Mouse (Mus musculus) c-Kit-positive CD71-positive TER-119-positive erythroid progenitor cells, embryonic 14.5 days (primary cell): ENCODE data around the gene Dguok.

Experiments used
- DNase-seq: peaks from one replicate; pipeline ENCODE4 v3.0.0-alpha.2; 2013; ENCODE audit warnings: low spot score

Gene Dguok

DNA sequence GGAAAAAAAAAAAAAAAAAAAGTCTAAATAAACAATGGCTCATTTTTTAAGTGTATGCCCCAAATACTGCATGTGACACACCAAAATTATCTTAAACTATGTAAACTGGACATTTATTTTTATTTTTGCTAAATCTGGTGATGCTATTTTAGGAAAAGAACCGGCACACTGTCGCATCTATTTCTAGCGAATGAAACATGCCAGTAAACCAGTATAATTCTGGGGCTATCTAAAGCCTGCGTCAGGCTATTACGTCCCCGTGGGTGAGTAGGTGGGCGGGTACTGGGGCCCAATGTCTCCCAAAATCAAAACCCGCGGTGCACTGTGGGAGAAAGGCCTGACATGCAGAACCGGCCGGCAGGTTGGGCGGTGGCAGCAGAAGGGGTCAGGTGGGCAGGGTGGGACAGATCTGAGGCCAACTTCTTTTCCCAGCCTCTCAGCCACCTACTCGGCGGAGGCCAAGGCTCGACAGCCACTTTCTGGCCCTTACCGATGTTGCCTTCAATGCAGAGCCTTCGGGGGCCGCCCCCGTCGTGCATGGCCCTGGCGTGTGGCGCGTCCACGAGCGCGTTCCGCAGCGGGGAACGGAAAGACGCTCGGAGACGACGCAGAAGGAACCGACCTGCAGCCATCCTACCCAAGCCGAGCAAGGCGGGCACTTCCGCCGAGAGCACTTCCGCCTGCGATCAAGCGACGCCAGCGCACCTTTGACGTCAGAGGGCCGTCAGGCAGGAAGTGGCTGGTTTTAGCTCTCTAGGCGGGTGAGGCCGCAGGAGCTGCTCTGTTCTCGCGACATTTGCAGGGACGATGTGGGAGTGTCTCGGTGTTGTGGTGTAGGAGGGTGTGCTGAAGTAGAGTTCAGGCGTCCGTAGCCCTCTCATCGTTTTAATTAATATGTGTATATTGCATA lies at the start of gene Dguok:
Gene Dguok (minus strand): TSS at position 712 of the 910 bp plus-strand sequence.
- peak; percentile 98 for DNase-seq

DNA sequence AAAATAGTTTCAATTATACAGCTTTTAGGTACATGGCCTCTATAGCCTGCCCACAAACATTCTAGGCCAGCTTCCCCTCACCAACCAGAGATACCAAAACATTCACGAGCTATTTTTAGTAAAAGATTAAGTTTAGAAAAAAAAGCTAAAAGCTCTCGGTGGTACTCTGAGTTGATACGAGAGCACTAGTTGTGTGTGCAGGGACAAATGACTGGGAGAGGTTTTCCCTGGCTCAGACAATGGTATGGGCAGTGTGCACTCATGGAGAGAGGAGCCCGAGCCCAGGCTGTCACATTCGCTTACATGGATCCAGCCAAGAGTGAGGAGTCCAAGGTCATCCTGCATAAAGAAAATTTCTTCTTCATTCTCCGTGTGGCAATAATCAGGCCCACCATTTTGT lies 49.2 kb upstream of the Dguok start:
- DNase-seq: no peak

DNA sequence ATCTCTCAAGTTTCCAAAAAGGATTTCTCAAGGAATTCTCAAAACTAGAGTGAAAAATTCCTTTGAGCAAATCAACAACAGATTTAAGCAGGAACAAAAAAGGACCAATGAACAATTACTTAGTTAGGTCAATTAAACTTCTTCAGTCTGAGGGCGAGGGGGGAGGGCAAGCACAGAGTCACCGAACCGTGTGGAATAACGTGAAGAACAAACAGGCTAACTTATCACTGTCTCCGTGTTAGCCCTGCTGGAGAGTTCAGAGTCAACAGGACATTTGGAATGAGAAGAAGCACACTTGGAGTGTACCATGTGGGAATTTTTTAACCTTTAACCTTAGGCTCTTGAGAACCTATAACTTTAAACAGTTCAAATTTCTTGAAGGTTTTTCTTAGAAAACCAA lies 41.6 kb upstream of the Dguok start:
- DNase-seq: no peak

DNA sequence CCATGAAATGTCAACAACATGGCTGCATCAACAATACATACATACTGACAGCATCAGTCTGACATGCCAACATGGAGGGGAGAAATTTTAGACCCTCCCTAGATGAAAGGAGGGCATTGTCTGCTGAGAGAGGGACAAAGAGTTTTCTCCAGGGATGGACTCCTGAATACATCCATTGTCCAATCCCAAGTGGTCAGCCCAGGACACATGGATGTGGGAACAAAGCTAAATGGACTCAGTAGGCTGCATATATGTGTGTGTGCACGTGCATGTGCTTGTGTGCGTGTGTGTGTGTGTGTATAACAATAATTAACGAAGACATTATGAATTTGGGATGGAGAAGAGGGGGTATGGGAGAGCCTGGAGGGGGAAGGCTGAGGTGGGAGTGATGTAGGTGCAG lies 39.0 kb upstream of the Dguok start:
- no peak for DNase-seq

DNA sequence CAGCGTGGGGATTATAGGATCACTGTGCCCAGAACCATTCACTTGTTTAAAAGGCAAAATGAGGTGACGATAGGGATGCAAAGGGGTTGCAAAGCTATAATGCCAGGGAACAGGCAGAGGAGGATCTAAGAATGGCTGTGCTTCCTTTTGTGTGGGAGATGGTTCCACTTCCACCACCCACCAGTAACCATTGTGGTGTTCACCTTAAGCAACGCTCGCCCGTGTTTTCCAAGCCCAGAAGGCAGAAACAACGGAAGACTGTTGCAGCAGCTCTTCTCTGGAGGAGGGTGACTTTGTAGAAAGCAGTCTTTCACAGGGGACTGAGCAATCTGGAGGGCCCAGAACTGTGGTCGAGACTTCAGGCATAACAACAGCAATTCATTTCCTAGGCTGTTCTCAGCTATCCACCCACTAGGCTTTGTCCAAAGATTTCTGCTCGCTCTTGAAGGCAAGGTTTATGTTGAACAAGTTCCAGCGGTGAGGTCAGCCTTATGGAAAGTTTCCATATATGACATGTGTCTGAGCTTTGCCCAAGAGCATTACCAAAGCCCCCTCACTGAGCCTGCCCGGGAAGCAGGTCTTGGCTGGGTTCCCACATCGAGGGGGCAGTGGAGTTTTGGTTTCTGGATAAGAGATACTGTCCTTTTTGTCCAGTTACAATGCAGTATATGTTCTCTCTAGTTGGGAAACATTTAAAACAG lies 35.1 kb upstream of the Dguok start:
- DNase-seq: no peak

DNA sequence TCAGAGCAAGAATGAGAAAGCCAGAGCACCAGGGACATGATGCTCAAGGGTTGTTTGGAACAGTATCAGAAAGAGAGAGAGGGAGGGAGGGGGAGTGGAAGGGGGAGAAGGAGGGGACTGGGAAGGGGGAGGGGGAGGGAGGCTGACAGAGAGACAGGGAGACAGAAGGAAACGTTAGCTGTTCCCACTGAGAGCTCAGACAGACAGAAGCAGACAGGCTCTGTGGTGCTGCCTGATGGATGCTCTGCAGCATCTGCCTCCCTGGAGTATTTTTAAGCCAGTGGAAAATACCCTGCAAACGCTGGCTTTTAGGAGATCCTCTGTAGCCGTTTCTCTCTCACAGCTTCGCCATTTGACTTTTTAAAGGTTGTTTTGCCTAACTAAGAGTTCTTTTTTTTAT lies 33.2 kb upstream of the Dguok start:
- DNase-seq: no peak

DNA sequence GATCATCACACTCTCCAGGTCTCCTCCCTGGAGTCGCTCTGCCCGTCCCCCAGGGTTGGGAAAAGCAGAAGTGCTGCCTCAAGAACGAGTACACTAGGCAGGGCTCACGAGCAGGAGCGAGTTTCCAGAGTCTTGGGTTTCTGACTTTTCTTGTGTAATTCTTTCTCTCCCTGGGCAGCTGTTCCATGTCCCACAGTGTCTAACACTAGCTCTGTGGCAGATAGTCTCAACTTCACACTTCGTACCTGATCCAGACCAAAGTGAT lies 30.0 kb upstream of the Dguok start:
- no peak for DNase-seq

DNA sequence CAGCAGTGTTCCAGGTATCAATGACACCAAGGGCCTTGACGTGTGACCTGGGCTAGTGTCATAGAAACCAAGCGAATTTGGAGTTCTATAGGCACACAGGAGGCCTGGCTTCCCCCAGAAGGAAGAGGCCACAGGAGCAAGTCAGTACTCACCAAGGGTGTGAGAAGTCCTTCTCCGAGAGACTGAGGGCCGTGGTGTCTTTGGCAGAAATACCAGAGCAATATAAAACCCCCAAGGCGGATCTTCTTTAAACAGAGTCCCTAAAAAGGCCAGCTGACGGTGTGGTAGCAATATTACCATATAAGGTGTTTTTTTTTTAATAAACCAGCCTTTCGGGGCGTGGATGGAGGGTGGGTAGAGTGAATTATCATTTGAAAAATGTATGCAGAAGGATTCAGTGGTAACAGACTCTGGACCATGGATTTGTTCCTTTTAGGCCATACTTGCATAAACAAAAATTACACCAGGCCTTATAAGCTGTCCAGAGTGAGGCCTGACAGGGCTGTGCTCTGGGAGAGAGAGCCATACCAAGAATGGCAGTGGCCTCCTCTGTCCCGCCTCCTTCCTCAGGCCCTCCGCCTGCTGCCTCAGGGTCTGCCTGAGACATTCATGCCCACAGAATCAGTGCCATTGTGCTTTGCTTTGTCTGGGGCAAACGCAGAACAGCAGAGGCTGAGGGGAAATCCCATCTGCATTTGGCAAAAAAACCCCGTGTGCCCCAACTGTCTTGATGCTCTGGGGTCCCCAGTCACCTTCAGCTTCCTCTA lies 29.4 kb upstream of the Dguok start, which contains the start of gene Actg2:
Gene Actg2 (minus strand): TSS at position 238 of the 767 bp plus-strand sequence.
- no peak for DNase-seq

DNA sequence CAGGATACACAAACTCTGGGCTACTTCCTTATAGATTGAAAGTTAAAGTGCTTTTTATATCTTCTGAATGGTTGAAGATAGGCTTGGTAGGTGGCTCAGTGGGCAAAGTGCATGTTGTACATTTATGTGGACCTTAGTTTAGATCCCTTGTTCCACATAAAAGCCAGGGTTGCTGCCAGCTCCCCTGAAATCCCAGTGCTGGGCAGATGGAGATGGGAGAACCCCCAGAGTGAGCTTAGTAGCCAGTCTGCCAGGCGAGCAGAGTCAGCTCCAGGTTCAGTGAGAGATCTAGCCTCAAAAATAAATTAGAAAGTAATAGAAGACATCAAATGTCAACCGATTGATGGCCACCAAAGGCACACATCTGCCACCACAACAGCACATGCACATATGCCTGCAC lies 25.8 kb upstream of the Dguok start:
- DNase-seq: no peak

DNA sequence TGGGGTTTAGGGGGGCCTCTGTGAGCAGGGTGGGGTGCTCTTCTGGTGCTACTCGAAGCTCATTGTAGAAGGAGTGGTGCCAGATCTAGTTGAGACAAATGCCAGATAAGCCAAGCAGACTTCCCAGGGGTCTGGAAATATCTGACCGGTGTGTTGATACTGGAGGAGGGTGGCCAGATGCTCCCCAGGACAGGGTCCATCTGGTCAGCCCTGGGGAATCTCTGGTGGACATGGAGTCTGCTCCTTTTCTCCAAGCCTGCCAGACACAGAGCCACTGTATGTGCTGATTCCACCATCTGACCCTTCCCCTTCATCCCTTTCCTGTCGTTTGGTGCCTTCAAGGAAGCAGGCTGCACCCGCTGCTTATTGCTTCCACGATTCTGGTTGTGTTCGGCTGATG lies 16.4 kb upstream of the Dguok start:
- DNase-seq: no peak

DNA sequence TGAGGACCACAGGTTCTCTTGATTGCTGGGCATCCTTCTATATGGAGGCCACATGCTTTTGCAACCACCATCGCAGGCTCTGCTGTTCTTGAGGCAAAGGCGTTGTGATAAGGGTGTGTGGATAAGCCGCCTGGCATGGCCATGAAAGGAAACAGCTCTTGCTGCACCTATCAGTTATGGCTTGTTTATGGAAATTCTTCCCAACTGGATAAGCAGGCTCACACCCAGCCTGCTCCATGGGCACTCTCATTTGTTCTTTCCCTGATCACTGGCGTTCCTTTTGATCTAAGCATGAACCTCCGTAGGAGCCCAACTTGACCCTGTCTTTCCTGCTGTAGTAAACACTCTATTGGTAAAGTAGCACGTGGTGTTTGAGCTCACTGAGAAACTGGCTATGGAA lies 15.0 kb upstream of the Dguok start:
- no peak for DNase-seq

DNA sequence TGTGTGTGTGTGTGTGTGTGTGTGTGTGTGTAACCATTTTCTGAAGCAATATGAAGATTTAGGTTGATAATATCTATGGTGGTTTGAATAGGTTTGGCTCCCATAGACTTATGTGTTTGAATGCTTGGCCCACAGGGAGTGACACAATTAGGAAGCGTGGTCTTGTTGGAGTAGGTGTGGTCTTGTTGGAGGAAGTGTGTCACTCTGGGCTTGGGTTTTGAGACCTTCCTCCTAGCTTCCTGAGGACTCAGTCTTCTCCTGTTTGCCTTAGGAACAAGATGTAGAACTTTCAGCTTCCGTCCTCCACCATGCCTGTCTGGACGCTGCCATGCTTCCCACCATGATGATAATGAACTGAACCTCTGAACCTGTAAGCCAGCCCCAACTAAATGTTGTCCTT lies 11.9 kb upstream of the Dguok start:
- DNase-seq: no peak

DNA sequence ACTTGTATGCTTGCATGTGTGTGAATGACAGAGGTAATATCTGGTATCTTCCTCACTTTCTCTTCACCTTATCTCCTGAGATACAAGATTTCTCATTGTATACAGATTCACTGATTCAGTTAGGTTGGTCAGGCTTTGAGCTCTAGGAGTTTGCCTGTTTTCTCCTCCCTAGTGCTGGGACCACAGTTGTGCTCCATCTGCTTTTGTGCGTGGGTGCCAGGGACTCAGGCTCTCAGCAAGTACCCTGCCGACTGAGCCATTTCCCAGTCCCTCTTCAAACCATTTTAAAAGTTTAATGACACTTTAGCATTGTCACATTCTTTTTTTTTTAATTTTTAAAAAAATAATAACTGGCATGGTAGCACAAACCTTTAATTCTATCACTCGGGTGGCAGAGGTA lies 8.4 kb upstream of the Dguok start:
- no peak for DNase-seq

DNA sequence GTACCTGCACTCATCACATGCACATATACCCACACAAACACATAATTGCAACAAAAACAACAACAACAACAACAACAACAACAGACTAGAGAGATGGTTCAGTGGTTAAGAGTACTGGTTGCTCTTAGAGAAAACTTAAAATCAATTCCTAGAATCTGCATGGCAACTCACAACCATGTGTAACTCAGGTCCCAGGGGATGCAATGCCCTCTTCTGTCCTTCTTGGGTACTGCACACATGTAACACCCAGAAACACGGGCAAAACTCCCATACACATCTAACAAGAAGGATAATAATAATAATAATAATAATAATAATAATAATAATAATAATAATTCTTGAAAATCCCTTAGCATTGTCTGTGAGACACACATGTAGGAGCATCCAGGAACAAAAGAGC lies 5.7 kb upstream of the Dguok start:
- DNase-seq: peak; percentile 63

DNA sequence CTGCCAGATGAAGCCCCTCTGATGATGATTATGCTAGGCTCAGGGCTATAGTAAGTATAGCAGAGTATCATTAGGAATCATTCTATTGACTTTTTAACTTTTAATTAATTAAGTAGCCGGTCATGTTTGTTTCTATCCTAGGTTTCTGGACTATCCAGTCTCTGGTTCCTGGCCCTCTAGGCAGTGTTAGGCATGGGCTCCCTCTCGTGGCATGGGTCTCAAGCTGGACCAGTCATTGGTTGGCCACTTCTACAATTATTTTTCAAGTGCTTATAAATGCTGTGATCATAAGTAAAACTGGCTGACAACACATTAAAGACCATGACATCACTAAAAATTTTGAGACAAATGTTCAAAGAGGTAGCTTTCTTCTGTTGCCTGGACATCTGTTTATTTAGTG lies 3.4 kb upstream of the Dguok start:
- no peak for DNase-seq

DNA sequence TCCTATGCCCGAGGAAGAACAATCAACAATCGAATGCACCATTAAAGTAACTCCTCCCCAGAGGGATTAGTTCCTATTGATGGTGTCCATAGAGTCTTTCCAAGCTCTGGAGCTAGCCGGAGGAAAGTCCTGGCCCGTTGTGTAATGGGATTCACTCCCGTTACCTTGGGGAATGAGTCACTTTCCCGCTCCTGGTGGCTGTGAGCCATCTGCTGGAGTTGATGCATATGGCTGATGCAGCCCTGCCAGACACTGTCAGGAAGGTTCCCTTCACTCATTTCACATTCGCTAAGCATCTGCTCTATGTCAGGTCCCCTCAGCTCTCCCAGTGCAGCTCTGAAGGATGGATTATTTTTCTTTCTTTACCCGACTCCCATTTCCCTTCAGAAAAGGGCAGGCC lies 2.7 kb upstream of the Dguok start:
- DNase-seq: no peak

DNA sequence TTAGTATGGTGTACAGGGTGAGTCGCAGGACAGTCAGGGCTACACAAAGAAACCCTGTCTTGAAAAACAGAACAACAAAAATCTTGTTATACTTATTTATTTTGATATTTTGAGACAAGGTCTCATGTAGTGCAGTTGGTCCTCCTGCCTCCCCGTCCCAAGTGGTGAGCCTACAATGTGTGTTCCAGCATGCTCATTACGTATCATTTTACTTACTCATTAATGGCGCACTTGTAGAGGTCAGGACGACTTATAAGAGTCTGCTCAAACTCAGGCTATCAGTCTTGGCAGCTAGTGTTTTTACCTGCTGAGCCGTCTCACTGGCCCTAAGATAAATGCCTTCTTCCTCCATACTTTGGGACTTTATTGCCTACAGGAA lies 388 bp upstream of the Dguok start:
- DNase-seq: no peak

DNA sequence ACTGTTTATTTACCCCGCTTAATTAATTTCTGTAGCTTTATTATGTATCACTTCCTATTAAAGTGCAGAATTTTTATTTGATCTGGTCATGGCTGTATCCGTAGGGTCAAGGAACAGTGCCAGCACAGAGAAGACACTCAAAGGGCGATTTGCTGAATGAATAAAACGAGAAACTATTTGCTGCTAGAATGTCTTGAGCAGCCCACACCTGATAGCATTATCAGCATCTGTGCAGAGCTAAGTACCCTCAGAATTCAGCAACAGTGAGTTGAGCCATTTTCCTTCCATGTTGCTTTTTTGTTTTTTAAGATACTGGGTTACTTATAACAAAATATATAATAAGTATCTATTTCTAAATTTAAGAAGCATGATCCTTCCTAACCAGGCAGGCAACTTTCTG lies 1.2 kb downstream of the Dguok start:
- peak; percentile 42 for DNase-seq

DNA sequence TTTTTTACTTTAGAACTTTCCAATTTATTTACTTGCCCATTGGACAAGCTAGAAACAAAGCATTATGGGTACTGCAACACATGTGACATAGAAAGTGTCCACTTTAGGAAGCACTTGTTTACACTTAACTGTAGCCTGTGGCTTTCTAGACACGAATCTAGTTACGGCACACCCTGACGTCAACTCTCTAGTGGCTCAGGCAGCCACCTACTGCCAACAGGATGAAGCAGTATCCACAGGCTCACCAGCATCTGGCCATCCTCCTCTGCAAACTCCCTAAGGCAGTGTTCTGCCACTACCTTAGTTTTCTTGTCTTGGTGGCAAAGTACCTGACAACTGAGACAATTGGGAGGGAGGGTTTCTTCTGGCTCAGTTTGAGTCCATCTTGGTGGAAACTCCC lies 3.4 kb downstream of the Dguok start:
- no peak for DNase-seq

DNA sequence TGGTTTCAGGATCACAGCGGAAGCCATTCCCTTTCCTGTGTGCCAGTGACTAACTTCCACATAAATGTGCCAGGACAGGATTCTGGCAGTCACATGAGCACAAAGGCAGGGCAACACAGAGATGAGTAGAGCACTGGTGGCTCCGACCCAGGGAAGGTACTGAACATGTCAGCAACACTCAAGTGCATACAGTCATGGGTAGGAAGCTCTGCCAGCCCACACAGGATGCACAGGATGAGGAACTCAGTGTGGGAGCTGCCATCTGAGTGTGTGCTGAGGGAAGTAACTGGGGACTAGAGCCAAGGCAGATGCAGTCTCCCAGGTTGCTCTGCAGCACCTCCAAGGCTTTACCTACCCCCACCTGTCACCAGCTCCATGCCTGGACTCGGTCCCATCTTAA lies 4.1 kb downstream of the Dguok start:
- DNase-seq: no peak

DNA sequence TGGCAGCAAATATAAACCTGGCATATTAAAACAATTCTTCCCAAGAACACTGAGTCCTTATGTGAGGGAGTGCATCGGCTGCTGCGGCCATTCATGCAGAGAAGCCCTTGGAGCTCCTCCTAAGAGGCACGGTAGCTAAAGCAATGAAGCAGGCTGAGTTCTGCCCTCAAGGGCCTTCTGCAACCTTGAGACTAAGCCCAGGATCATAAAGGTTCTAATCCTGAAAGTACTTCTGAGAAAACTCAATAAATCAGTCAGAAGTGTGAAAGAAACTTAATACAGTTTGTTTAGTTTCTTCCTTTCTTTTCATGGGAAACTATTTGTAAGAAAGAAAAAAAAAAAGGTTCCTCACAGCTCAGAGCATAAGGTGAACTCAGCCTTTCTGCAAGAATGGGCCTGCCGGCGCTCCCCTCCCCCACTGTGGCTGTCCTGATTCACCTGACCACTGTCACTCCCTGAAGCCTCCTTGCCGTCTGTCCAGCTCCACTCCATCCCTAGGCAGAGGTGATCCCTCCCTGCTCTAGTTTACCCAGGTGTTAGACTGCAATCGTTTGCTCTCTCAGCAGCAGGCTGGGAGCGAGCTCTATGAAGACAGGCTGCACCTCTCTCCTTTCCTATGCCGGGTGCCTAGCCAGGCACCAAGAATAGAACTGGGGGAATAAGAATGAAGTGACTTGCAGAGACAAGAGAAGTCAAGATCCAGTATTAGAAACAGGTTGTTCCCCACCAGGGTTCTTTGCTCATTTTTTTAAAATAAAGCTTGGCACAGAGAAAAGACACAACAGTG lies 5.1 kb downstream of the Dguok start:
- DNase-seq: no peak

DNA sequence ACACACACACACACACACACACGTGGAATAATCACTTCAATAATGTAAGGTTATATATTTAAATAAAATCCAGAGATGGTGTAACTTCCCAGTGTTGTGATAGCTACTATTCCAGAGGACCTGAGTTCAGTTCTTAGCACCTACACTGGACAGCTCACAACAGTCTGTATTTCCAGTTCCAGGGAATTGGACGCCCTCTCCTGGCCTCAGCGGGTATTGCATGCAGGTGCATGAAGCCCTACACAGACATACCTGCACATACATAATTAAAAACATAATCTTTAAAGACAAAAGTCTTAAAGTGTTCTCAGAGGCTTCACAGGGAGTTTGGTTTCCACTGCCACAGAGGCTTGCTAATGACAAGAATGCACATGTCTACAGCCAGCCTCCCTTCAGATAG lies 6.3 kb downstream of the Dguok start:
- DNase-seq: no peak
